Mouse (Mus musculus): Measurements from ENCODE around the gene Rps3. TPM values are rescaled to one million over a fixed set of nuclear protein-coding genes. Genes with fewer than 3 reads are reported as not detected.

The Rps3 gene
- polyA plus RNA-seq, 1 experiment from 2014 or later = 472 TPM

DNA sequence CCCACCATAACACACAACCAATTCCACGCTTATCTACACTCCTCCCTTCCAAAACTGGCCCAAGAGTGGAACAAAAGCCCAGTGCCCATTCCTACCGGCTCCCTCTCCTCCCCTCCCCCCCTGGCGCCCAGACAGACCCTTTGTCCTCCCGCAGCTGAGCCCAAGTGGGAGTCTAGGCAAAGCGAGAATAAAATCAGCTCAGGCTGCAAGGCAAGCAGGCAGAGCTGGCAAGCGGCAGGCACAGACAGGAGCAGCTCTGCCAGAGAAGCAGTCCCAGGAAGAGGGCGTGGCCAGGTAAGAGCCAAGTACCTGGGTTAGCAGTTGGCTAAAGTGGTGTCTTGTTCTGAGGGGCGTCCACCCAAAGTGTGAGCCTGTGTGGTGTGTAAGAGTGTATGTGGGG lies 17.7 kb downstream of the Rps3 start, which contains the start of gene Klhl35:
Klhl35 (plus strand) TSS at position 194 of the 400 bp plus-strand sequence.
- ATAC-seq = no peak
- Histone ChIP-seq H3K27ac (ENCODE audit: low read depth) (no peak within 1 kb of the TSS), H3K4me3 (ENCODE audit: low read depth, low read length) (no peak within 1 kb of the TSS), H3K4me2 (ENCODE audit: low read depth, low read length) (no peak within 1 kb of the TSS), H3K9ac (replicated peaks) (no peak within 1 kb of the TSS), H3K4me1 (ENCODE audit: insufficient read depth) (peaks cover 18% of the 10 kb centered on the region), H3K36me3 (replicated peaks; ENCODE audit: insufficient read depth, low read length) (no peaks in the 10 kb centered on the region), H3K9me3 (ENCODE audit: low read length) (no peaks in the 10 kb centered on the region), H3K27me3 (ENCODE audit: insufficient read depth, low read length) (peaks cover 18% of the 10 kb centered on the region)
- TF ChIP-seq CTCF (IDR thresholded peaks at IDR 0.05; ENCODE audit: low read depth) = no peak
- TF ChIP-seq EP300 (IDR thresholded peaks at IDR 0.05; ENCODE audit: low read depth) = no peak
- WGBS (ENCODE audit: insufficient replicate concordance) = 49% methylated on average over 8 of the region's 8 CpGs
- no peak for DNase-seq

DNA sequence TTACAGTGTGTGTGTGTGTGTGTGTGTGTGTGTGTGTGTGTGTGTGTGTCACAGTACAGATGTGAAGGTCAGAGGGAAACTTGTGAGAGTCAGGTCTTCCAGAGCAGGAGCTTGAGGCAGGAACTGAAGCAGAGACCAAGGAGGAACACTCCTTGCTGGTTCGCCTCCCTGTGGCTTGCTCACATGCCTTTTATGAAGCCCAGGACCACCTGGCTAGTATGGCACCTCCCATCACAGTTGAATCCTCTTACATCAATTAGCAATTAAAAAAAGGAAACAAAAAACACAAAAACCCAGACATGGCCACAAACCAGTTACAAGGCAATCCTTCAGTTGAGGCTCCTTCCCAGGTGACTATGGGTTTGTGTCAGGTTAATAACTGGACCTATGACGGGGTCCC lies 20.4 kb downstream of the Rps3 start:
- Histone ChIP-seq H3K9ac (replicated peaks) (no peak overlapping the region), H3K4me2 (ENCODE audit: low read depth, low read length) (no peak overlapping the region), H3K27ac (ENCODE audit: low read depth) (no peak overlapping the region), H3K4me3 (ENCODE audit: low read depth, low read length) (no peak overlapping the region), H3K9me3 (ENCODE audit: low read length) (no peaks in the 10 kb centered on the region), H3K4me1 (ENCODE audit: insufficient read depth) (peaks cover 7% of the 10 kb centered on the region), H3K27me3 (ENCODE audit: insufficient read depth, low read length) (peaks cover 10% of the 10 kb centered on the region), H3K36me3 (replicated peaks; ENCODE audit: insufficient read depth, low read length) (no peaks in the 10 kb centered on the region)
- TF ChIP-seq CTCF (IDR thresholded peaks at IDR 0.05; ENCODE audit: low read depth) (no peak), EP300 (IDR thresholded peaks at IDR 0.05; ENCODE audit: low read depth) (no peak)
- 58% methylated on average over 2 of the region's 2 CpGs for WGBS (ENCODE audit: insufficient replicate concordance)
- DNase-seq (no peak), ATAC-seq (no peak)

DNA sequence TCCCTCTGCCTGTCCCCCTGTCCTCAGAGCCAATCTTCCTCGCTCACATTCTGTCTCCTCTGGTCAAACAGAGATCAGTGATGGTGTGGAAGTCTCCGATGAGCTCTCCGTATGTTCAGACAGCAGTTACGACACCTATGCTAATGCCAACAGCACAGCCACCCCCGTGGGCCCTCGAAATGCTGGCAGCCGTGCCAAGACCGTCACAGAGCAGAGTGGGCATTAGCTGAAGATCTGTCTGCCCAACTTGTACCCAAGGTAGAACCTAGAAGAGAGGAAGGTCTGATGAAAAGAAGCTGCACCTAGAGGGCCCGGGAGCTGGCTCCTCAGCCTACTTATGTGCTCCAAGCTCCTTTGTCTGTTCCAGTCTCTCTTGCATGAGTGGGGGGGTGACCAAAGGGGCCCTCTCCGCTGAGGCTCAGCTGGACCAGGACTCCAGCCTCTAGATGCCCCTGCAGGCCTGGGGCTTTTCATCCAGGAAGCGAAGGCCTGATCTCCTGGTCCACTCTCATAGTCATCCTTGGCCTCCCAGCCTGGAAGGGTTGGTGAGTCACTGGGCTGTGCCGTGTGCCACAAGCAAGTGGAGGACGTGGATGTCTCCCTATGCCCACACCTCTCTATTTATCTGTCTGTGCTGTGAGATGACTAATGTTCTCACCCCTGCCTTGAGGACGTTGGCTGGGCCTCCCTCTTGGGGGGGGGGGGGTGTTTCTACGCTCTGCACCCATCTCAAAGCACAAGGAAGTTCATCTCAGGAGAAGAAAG lies 23.5 kb downstream of the Rps3 start:
- Histone ChIP-seq H3K36me3 (replicated peaks; ENCODE audit: insufficient read depth, low read length) (no peaks in the 10 kb centered on the region), H3K4me2 (ENCODE audit: low read depth, low read length) (no peak overlapping the region), H3K27ac (ENCODE audit: low read depth) (no peak overlapping the region), H3K9ac (replicated peaks) (no peak overlapping the region), H3K9me3 (ENCODE audit: low read length) (no peaks in the 10 kb centered on the region), H3K27me3 (ENCODE audit: insufficient read depth, low read length) (no peaks in the 10 kb centered on the region), H3K4me1 (ENCODE audit: insufficient read depth) (no peaks in the 10 kb centered on the region), H3K4me3 (ENCODE audit: low read depth, low read length) (no peak overlapping the region)
- ATAC-seq = no peak
- TF ChIP-seq CTCF (IDR thresholded peaks at IDR 0.05; ENCODE audit: low read depth) (no peak), EP300 (IDR thresholded peaks at IDR 0.05; ENCODE audit: low read depth) (no peak)
- no peak for DNase-seq
- 76% methylated on average over 15 of the region's 15 CpGs for WGBS (ENCODE audit: insufficient replicate concordance)

DNA sequence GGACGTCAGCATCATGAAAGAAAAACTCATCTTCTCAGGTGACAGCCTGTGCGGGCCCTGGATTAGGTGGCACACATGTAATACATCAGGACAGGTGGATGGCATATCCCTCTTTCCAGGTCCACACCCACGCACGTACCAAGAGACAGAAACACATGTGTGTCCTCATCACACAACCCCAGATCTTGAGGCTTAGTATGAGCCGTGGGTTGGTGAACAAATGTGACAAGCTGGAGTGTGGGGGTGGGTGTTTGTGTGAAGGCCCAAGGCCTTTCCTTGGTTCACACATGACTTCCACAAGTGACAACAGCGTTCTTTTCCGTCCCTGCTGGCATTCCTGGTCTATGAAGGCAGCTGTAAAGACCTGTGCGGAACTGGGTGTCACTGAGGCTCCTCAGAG lies 24.7 kb downstream of the Rps3 start:
- Histone ChIP-seq H3K4me1 (ENCODE audit: insufficient read depth) (no peaks in the 10 kb centered on the region), H3K9ac (replicated peaks) (no peak overlapping the region), H3K27ac (ENCODE audit: low read depth) (no peak overlapping the region), H3K9me3 (ENCODE audit: low read length) (no peaks in the 10 kb centered on the region), H3K4me2 (ENCODE audit: low read depth, low read length) (no peak overlapping the region), H3K4me3 (ENCODE audit: low read depth, low read length) (no peak overlapping the region), H3K27me3 (ENCODE audit: insufficient read depth, low read length) (no peaks in the 10 kb centered on the region), H3K36me3 (replicated peaks; ENCODE audit: insufficient read depth, low read length) (no peaks in the 10 kb centered on the region)
- TF ChIP-seq EP300 (IDR thresholded peaks at IDR 0.05; ENCODE audit: low read depth) (no peak), CTCF (IDR thresholded peaks at IDR 0.05; ENCODE audit: low read depth) (no peak)
- DNase-seq (no peak), ATAC-seq (no peak)
- 80% methylated on average over 8 of the region's 8 CpGs for WGBS (ENCODE audit: insufficient replicate concordance)

DNA sequence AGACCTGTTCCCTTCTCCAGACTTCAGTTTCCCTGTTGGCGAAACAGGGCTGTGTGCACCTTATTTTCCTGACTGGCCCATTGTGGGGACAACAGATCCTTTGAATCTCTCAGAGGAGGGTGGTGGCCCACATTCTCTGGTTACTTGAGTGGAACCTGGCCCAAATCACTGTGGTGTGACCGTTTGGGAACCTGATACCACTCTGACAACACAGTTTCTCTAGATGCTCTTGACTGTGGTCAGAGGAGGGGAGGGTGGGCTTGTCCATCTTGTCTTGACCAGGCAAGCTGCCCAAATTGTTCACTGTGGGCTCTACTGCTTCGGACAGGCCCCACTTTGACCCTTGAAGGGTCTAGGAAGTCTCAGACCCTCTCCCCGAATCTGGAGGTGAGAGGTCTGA lies 29.5 kb downstream of the Rps3 start:
- Histone ChIP-seq H3K4me1 (ENCODE audit: insufficient read depth) (no peaks in the 10 kb centered on the region), H3K27ac (ENCODE audit: low read depth) (no peak overlapping the region), H3K36me3 (replicated peaks; ENCODE audit: insufficient read depth, low read length) (no peaks in the 10 kb centered on the region), H3K4me2 (ENCODE audit: low read depth, low read length) (no peak overlapping the region), H3K9ac (replicated peaks) (no peak overlapping the region), H3K27me3 (ENCODE audit: insufficient read depth, low read length) (no peaks in the 10 kb centered on the region), H3K9me3 (ENCODE audit: low read length) (no peaks in the 10 kb centered on the region), H3K4me3 (ENCODE audit: low read depth, low read length) (no peak overlapping the region)
- WGBS (ENCODE audit: insufficient replicate concordance) = 62% methylated on average over 4 of the region's 4 CpGs
- DNase-seq (no peak), ATAC-seq (no peak)
- TF ChIP-seq CTCF (IDR thresholded peaks at IDR 0.05; ENCODE audit: low read depth) = no peak
- TF ChIP-seq EP300 (IDR thresholded peaks at IDR 0.05; ENCODE audit: low read depth) = no peak

DNA sequence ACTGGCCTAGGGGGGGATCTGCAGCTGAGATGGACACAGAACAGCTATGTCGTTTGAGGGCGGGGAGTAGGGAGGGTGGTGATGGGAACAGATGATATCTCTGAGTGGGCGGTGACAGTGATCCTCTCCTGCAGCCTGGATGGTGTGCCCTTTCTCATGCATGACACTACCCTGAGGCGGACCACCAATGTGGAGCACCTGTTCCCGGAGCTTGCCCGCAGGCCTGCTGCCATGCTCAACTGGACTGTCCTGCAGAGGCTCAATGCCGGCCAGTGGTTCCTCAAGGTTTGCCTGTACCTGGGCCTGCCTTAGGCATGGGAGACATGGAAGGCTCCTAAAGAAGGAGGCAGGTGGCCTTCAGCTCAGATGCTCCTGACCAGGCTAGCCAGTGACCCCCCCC lies 30.7 kb downstream of the Rps3 start:
- no peaks in the 10 kb centered on the region for H3K36me3 ChIP-seq (replicated peaks; ENCODE audit: insufficient read depth, low read length)
- H3K27ac ChIP-seq (ENCODE audit: low read depth) = no peak overlapping the region
- no peaks in the 10 kb centered on the region for H3K9me3 ChIP-seq (ENCODE audit: low read length)
- no peaks in the 10 kb centered on the region for H3K27me3 ChIP-seq (ENCODE audit: insufficient read depth, low read length)
- no peak overlapping the region for H3K4me2 ChIP-seq (ENCODE audit: low read depth, low read length)
- ATAC-seq (no peak), DNase-seq (no peak)
- WGBS (ENCODE audit: insufficient replicate concordance) = 64% methylated on average over 7 of the region's 7 CpGs
- H3K4me3 ChIP-seq (ENCODE audit: low read depth, low read length) = no peak overlapping the region
- no peak overlapping the region for H3K9ac ChIP-seq (replicated peaks)
- no peak for TF ChIP-seq EP300 (IDR thresholded peaks at IDR 0.05; ENCODE audit: low read depth)
- no peak for TF ChIP-seq CTCF (IDR thresholded peaks at IDR 0.05; ENCODE audit: low read depth)
- no peaks in the 10 kb centered on the region for H3K4me1 ChIP-seq (ENCODE audit: insufficient read depth)
